Mouse (Mus musculus) myocyte (in vitro differentiated cells): ENCODE measurements around the gene Ano3.

Experiments used
- MYOD1 ChIP-seq, 3 experiments: IDR thresholded peaks; one replicate each; pipeline ENCODE4 v1.6.1; 2011; ENCODE audit warnings: control low read depth in 2 of 3, low read depth in 2 of 3, mild to moderate bottlenecking in 2 of 3, moderate library complexity in 1 of 3; ENCODE audit not compliant: insufficient read length in 2 of 3, control insufficient read depth in 1 of 3
- USF1 ChIP-seq: IDR thresholded peaks from one replicate; pipeline ENCODE4 v1.6.1; 2011; ENCODE audit warnings: low read depth, mild to moderate bottlenecking, control low read depth, moderate library complexity

GRCm38 (mm10) chr2:110950432-110950803, 305 bp downstream of the Ano3 start:
- TF ChIP-seq USF1, result no peak
- TF ChIP-seq MYOD1 (IDR thresholded peaks at IDR 0.05; ENCODE audit: control insufficient read depth in 1 of 3, insufficient read length in 2 of 3, low read depth in 2 of 3), result no peak
